Mouse (Mus musculus): ENCODE results near the gene Ubqln1. TPM values are rescaled to one million over a fixed set of nuclear protein-coding genes. Genes with fewer than 3 reads are reported as not detected.

Ubqln1 gene
- total and polyA plus RNA-seq, 3 experiments = 68.6 to 146 TPM; not detected in 1

GRCm38 (mm10) chr13:58181607-58182551 lies 33.6 kb downstream of the Ubqln1 start:
- Histone ChIP-seq H3K27ac (ENCODE audit: control insufficient read depth, low read depth, low read length) (no peak overlapping the region), H3K27me3 (ENCODE audit: control insufficient read depth in 1 of 2, insufficient read depth in 2 of 2, low read length in 2 of 2) (no peaks in the 10 kb centered on the region), H3K36me3 (ENCODE audit: control insufficient read depth in 1 of 2, insufficient read depth in 2 of 2, low read length in 2 of 2) (peaks cover 0 to 45% of the 10 kb centered on the region in 2 experiments; a peak in 2 of 4 replicates), H3K9me3 (replicated peaks; ENCODE audit: insufficient read depth, low read length) (no peaks in the 10 kb centered on the region), H3K4me3 (ENCODE audit: control insufficient read depth in 1 of 2, insufficient read depth in 1 of 2, low read depth in 2 of 2, low read length in 2 of 2) (no peak overlapping the region), H3K9ac (ENCODE audit: control insufficient read depth, low read depth, low read length, poor library complexity, severe bottlenecking) (no peak overlapping the region), H3K4me1 (ENCODE audit: control insufficient read depth in 1 of 2, insufficient read depth in 2 of 2, low read length in 2 of 2) (no peaks in the 10 kb centered on the region), H3K79me2 (ENCODE audit: control insufficient read depth, insufficient read depth, low read length, poor library complexity) (peaks cover 1% of the 10 kb centered on the region; the same call in 1 of the 2 replicates)
- no peak for DNase-seq (ENCODE audit: low read depth, low spot score)
- TF ChIP-seq SMC3 (IDR thresholded peaks at IDR 0.05; ENCODE audit: low read depth, low read length) = no peak
- TF ChIP-seq MEF2A (IDR thresholded peaks at IDR 0.05; ENCODE audit: extremely low read depth, insufficient replicate concordance, low read depth, low read length, poor library complexity, severe bottlenecking) = no peak
- no peak for TF ChIP-seq SIN3A (IDR thresholded peaks at IDR 0.05; ENCODE audit: low read length)
- no peak for TF ChIP-seq E2F4 (IDR thresholded peaks at IDR 0.05; ENCODE audit: borderline replicate concordance, low read depth, low read length)
- no peak for TF ChIP-seq POLR2A (IDR thresholded peaks at IDR 0.05; ENCODE audit: control insufficient read depth in 1 of 2, insufficient read depth in 1 of 2, low read depth in 1 of 2, low read length in 2 of 2, poor library complexity in 1 of 2)
- TF ChIP-seq JUND (IDR thresholded peaks at IDR 0.05; ENCODE audit: low read depth, low read length) = no peak
- no peak for TF ChIP-seq MXI1 (IDR thresholded peaks at IDR 0.05; ENCODE audit: low read depth, low read length)
- no peak for TF ChIP-seq POLR2AphosphoS5 (IDR thresholded peaks at IDR 0.05; ENCODE audit: borderline replicate concordance, low read depth, low read length)
- no peak for TF ChIP-seq ELF1 (IDR thresholded peaks at IDR 0.05; ENCODE audit: low read depth, low read length)
- TF ChIP-seq ZNF384 (IDR thresholded peaks at IDR 0.05; ENCODE audit: low read depth, low read length) = no peak
- TF ChIP-seq EP300 (IDR thresholded peaks at IDR 0.05; ENCODE audit: low read depth in 1 of 2, low read length in 2 of 2) = no peak
- no peak for TF ChIP-seq NRF1 (IDR thresholded peaks at IDR 0.05; ENCODE audit: insufficient read depth, low read depth, low read length, poor library complexity, severe bottlenecking)
- no peak for TF ChIP-seq USF1 (IDR thresholded peaks at IDR 0.05; ENCODE audit: low read depth, low read length)
- no peak for TF ChIP-seq ZMIZ1 (IDR thresholded peaks at IDR 0.05; ENCODE audit: low read depth, low read length)
- TF ChIP-seq CHD2 (IDR thresholded peaks at IDR 0.05; ENCODE audit: low read length) = no peak

- DNase-seq (ENCODE audit: low read depth, low spot score) = no peak
- Histone ChIP-seq H3K9me3 (replicated peaks; ENCODE audit: insufficient read depth, low read length) (no peaks in the 10 kb centered on the region), H3K36me3 (ENCODE audit: control insufficient read depth in 1 of 2, insufficient read depth in 2 of 2, low read length in 2 of 2) (peaks cover 0 to 26% of the 10 kb centered on the region in 2 experiments; a peak in 2 of 4 replicates), H3K4me3 (ENCODE audit: control insufficient read depth in 1 of 2, insufficient read depth in 1 of 2, low read depth in 2 of 2, low read length in 2 of 2) (no peak overlapping the region), H3K4me1 (ENCODE audit: control insufficient read depth in 1 of 2, insufficient read depth in 2 of 2, low read length in 2 of 2) (no peaks in the 10 kb centered on the region), H3K27me3 (ENCODE audit: control insufficient read depth in 1 of 2, insufficient read depth in 2 of 2, low read length in 2 of 2) (no peaks in the 10 kb centered on the region), H3K27ac (ENCODE audit: control insufficient read depth, low read depth, low read length) (no peak overlapping the region), H3K9ac (ENCODE audit: control insufficient read depth, low read depth, low read length, poor library complexity, severe bottlenecking) (no peak overlapping the region), H3K79me2 (ENCODE audit: control insufficient read depth, insufficient read depth, low read length, poor library complexity) (no peaks in the 10 kb centered on the region)
- TF ChIP-seq CTCF (IDR thresholded peaks at IDR 0.05 in 2 of 3, conservative IDR thresholded peaks at IDR 0.05 in 1 of 3; ENCODE audit: control insufficient read depth in 1 of 3, insufficient read depth in 1 of 3, low read depth in 2 of 3, low read length in 3 of 3, poor library complexity in 1 of 3, severe bottlenecking in 1 of 3) (0 out of 6 replicates have a peak, but pooled peaks of 1 of the 3 experiments have one; percentile 6), MAX (IDR thresholded peaks at IDR 0.05; ENCODE audit: low read length) (no peak), MYC (IDR thresholded peaks at IDR 0.05; ENCODE audit: low read depth, low read length) (no peak)
These were observed 37.8 kb downstream of the Ubqln1 start for GRCm38 (mm10) chr13:58177511-58178208.
